Mouse (Mus musculus) E14TG2a.4 (cell line): ENCODE results near the gene Ces4a.

Experiments used
- H3K27me3 ChIP-seq: 2 replicates; pipeline ENCODE4 v1.6.1; 2014; ENCODE audit warnings: low read length, control low read depth; ENCODE audit not compliant: insufficient read depth
- H3K36me3 ChIP-seq: 2 replicates; pipeline ENCODE4 v1.6.1; 2014; ENCODE audit warnings: low read length, control low read depth; ENCODE audit not compliant: insufficient read depth
- H3K4me1 ChIP-seq: replicated peaks from 2 replicates; pipeline ENCODE4 v1.6.1; 2014; ENCODE audit warnings: low read depth, low read length, control low read depth
- H3K4me3 ChIP-seq: replicated peaks from 2 replicates; pipeline ENCODE4 v1.5.1; 2014; ENCODE audit warnings: mild to moderate bottlenecking, low read length
- H3K9me3 ChIP-seq: 2 replicates; pipeline ENCODE4 v1.6.1; 2014; ENCODE audit warnings: low read length, control low read depth
- CTCF ChIP-seq: conservative IDR thresholded peaks from 2 replicates; pipeline ENCODE4 v1.5.1; 2014; ENCODE audit warnings: low read length
- NANOG ChIP-seq: IDR thresholded peaks from 2 replicates; pipeline ENCODE4 v1.6.1; 2014; ENCODE audit warnings: borderline replicate concordance, low read length, mixed read lengths
- POU5F1 ChIP-seq: IDR thresholded peaks from 2 replicates; pipeline ENCODE4 v1.6.1; 2014; ENCODE audit warnings: low read length, borderline replicate concordance

Gene Ces4a

DNA sequence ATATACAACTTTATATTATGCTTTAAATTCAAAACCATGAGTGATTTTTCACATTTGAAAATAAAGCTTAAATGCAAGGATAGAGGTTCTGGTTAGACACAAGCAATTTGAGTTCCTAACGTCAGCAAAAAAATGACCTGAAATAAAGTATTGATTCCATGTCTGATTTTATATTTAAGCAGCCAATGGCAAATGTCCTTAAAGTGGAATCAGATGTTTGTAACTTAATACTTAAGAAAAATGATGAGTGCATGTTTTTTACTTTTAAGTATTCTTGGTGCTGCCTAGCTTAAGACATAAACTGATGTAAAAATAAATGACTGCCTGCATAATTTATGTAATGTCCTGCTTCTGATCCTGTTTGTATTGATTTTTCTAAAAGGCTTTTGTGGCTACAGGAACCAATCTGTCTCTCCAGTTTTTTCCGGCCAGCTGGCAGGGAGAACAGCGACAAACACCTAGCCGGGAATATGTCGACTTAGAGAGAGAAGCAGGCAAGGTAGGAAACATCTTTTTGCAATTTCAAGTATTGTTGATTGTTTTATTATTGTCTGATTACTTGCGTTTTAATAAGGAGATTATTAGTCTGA, 46.7 kb downstream of the Ces4a start:
- peaks cover 35% of the 10 kb centered on the region for H3K36me3 ChIP-seq
- no peaks in the 10 kb centered on the region for H3K4me1 ChIP-seq
- no peak for TF ChIP-seq POU5F1
- no peak for TF ChIP-seq CTCF
- no peak for TF ChIP-seq NANOG
- H3K27me3 ChIP-seq, result no peaks in the 10 kb centered on the region
- no peak overlapping the region for H3K4me3 ChIP-seq
- no peaks in the 10 kb centered on the region for H3K9me3 ChIP-seq

DNA sequence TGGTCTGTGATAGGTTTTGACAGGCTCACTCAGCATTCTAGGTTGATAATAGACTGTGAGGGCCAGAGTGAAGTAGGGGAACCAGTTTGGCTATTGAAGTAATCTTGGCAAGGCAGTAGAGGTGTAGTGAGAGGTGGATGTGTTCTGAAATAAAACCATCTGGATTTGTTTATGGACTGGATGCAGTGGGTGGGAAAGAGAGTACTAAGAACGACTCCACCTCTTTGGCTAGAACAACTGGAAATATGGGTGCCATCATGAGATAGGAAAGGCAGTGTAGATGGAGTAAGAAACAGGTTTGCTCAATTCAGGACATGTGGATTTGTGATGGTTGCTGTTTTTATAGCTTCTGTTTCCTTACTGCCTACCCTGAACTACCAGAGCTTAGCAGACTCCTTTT, 50.6 kb downstream of the Ces4a start:
- Histone ChIP-seq H3K4me1 (no peaks in the 10 kb centered on the region), H3K4me3 (no peak overlapping the region), H3K9me3 (no peaks in the 10 kb centered on the region), H3K27me3 (no peaks in the 10 kb centered on the region), H3K36me3 (peaks cover 36% of the 10 kb centered on the region)
- TF ChIP-seq POU5F1 (no peak), NANOG (no peak), CTCF (no peak)

DNA sequence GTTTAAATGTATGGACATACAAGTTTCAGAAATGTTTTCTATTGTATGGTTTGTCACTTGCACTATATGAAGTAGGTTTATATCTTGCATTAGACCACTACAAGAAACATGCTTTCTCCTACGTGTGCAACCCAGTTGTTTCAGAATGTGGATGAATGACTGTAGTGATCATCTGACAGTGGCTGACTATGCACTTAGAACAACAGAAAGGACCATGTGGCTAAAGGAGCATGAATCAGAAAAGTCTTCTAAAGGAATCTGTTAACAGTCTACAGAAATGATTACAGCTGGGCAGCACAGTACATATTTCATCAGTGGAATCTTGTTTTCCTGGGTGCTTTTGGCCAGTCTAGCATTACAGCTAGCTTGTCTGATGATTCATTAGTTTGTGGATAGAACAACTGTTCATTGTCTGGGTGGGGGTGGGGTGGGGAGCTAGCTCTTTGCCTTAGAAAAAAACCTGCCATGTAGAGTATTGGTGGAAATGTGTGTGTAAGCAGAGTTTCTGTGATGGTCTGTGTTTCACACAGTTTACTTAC, 54.9 kb downstream of the Ces4a start:
- H3K4me3 ChIP-seq, result no peak overlapping the region
- TF ChIP-seq CTCF (no peak), POU5F1 (no peak), NANOG (no peak)
- H3K9me3 ChIP-seq, result no peaks in the 10 kb centered on the region
- no peaks in the 10 kb centered on the region for H3K4me1 ChIP-seq
- no peaks in the 10 kb centered on the region for H3K27me3 ChIP-seq
- H3K36me3 ChIP-seq, result peaks cover 22% of the 10 kb centered on the region

DNA sequence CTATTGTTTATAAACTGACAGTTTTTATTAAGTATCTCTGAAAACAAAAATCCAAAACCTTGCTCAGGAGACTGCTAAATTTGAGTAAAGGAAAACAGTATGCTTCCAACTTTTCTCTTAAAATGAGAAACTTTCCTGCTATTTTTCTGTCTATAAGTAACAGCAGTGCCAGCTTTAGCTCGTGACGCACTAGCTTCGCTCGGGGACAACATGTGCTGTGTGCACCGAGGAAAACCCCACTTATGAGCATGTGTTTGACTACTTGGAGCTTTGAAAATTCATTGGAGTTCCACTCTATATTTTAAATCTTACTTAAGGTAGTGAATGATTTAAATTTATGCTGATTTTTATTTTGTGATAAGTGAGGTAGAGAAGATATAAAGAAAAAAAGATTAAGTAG, 60.6 kb downstream of the Ces4a start:
- H3K9me3 ChIP-seq, result no peaks in the 10 kb centered on the region
- no peak for TF ChIP-seq NANOG
- no peak for TF ChIP-seq POU5F1
- TF ChIP-seq CTCF, result no peak
- no peak overlapping the region for H3K4me3 ChIP-seq
- H3K36me3 ChIP-seq, result peaks cover 37% of the 10 kb centered on the region
- H3K27me3 ChIP-seq, result no peaks in the 10 kb centered on the region
- no peaks in the 10 kb centered on the region for H3K4me1 ChIP-seq
